Mouse (Mus musculus) MEL (cell line): ENCODE measurements at regions not wholly inside any gene's neighbourhood (a gene's known extent, or its start where the extent isn't known, plus 50 kb on each side); places are given as distances from the start of the nearest gene placed in this dataset.

Experiments
- DNase-seq: peaks from one replicate; pipeline ENCODE4 v3.0.0; 2011; ENCODE audit warnings: low read depth, low spot score
- H3K27ac ChIP-seq: 2 replicates; pipeline ENCODE4 v1.5.1; 2012; ENCODE audit warnings: low read depth, mild to moderate bottlenecking, control low read depth, low read length, moderate library complexity; ENCODE audit not compliant: control insufficient read depth
- H3K27me3 ChIP-seq, 2 experiments: fragments of 150-350 bp in 1 of 2; sonication (generic) in 1 of 2; 2 replicates each; pipeline ENCODE4 v1.6.1; 2012; ENCODE audit warnings: low read length in 2 of 2, mild to moderate bottlenecking in 2 of 2, improper control_type of control experiment in 1 of 2, moderate library complexity in 1 of 2; ENCODE audit not compliant: insufficient read depth in 2 of 2, control insufficient read depth in 1 of 2
- H3K36me3 ChIP-seq, 2 experiments: 2 replicates each; pipeline ENCODE4 v1.6.1; 2012 to 2014; ENCODE audit warnings: low read length in 2 of 2, improper control_type of control experiment in 1 of 2, inconsistent platforms in 1 of 2, mild to moderate bottlenecking in 1 of 2; ENCODE audit not compliant: insufficient read depth in 2 of 2, control insufficient read depth in 1 of 2
- H3K4me1 ChIP-seq, 2 experiments: fragments of 150-350 bp in 1 of 2; sonication (generic) in 1 of 2; 2 replicates each; pipeline ENCODE4 v1.6.1; 2012; ENCODE audit warnings: low read length in 2 of 2, improper control_type of control experiment in 1 of 2, mild to moderate bottlenecking in 1 of 2; ENCODE audit not compliant: insufficient read depth in 2 of 2, control insufficient read depth in 1 of 2
- H3K4me3 ChIP-seq, 2 experiments: fragments of 150-350 bp in 1 of 2; sonication (generic) in 1 of 2; 2 replicates each; pipeline ENCODE4 v1.5.1; 2012; ENCODE audit warnings: low read depth in 2 of 2, low read length in 2 of 2, mild to moderate bottlenecking in 2 of 2, moderate library complexity in 2 of 2, control low read depth in 1 of 2, improper control_type of control experiment in 1 of 2; ENCODE audit not compliant: control insufficient read depth in 1 of 2, insufficient read depth in 1 of 2
- H3K79me2 ChIP-seq: 2 replicates; pipeline ENCODE4 v1.6.1; 2012; ENCODE audit warnings: mild to moderate bottlenecking, low read length, moderate library complexity; ENCODE audit not compliant: control insufficient read depth, poor library complexity, insufficient read depth
- H3K9ac ChIP-seq: 2 replicates; pipeline ENCODE4 v1.6.1; 2012; ENCODE audit warnings: low read depth, mild to moderate bottlenecking, control low read depth, low read length, moderate library complexity; ENCODE audit not compliant: control insufficient read depth, poor library complexity, severe bottlenecking
- H3K9me3 ChIP-seq: fragments of 150-350 bp; sonication (generic); replicated peaks from 2 replicates; pipeline ENCODE4 v1.6.1; 2012; ENCODE audit warnings: mild to moderate bottlenecking, low read length, improper control_type of control experiment, moderate library complexity; ENCODE audit not compliant: insufficient read depth
- BHLHE40 ChIP-seq: IDR thresholded peaks from 2 replicates; pipeline ENCODE4 v1.6.1; 2012; ENCODE audit warnings: low read depth, mild to moderate bottlenecking, inconsistent platforms, low read length, improper control_type of control experiment, borderline replicate concordance
- CHD2 ChIP-seq: IDR thresholded peaks from 2 replicates; pipeline ENCODE4 v1.6.1; 2011; ENCODE audit warnings: low read length, improper control_type of control experiment
- E2F4 ChIP-seq: IDR thresholded peaks from 2 replicates; pipeline ENCODE4 v1.6.1; 2011; ENCODE audit warnings: low read depth, low read length, improper control_type of control experiment, borderline replicate concordance
- EP300 ChIP-seq, 2 experiments: IDR thresholded peaks; 2 replicates each; pipeline ENCODE4 v1.6.1; 2011; ENCODE audit warnings: improper control_type of control experiment in 2 of 2, low read length in 2 of 2, low read depth in 1 of 2, mild to moderate bottlenecking in 1 of 2
- ETS1 ChIP-seq: IDR thresholded peaks from 2 replicates; pipeline ENCODE4 v1.6.1; 2012; ENCODE audit warnings: low read depth, mild to moderate bottlenecking, inconsistent platforms, low read length, improper control_type of control experiment, moderate library complexity
- HCFC1 ChIP-seq: IDR thresholded peaks from 2 replicates; pipeline ENCODE4 v1.6.1; 2012; ENCODE audit warnings: low read depth, mild to moderate bottlenecking, inconsistent platforms, low read length, improper control_type of control experiment, moderate library complexity
- MAFK ChIP-seq: IDR thresholded peaks from 2 replicates; pipeline ENCODE4 v1.6.1; 2011; ENCODE audit warnings: low read depth, mild to moderate bottlenecking, low read length, improper control_type of control experiment, borderline replicate concordance
- MYC ChIP-seq: IDR thresholded peaks from 2 replicates; pipeline ENCODE4 v1.6.1; 2011; ENCODE audit warnings: low read depth, mild to moderate bottlenecking, low read length, improper control_type of control experiment, moderate library complexity
- POLR2AphosphoS2 ChIP-seq: IDR thresholded peaks from 2 replicates; pipeline ENCODE4 v1.6.1; 2011; ENCODE audit warnings: low read length, improper control_type of control experiment
- POLR2AphosphoS5 ChIP-seq: IDR thresholded peaks from 2 replicates; pipeline ENCODE4 v1.6.1; 2012; ENCODE audit warnings: low read depth, borderline replicate concordance, mild to moderate bottlenecking, inconsistent platforms, low read length, moderate library complexity, mixed read lengths
- RAD21 ChIP-seq: IDR thresholded peaks from 2 replicates; pipeline ENCODE4 v1.6.1; 2011; ENCODE audit warnings: mild to moderate bottlenecking, low read depth, low read length, improper control_type of control experiment
- TCF12 ChIP-seq: IDR thresholded peaks from 2 replicates; pipeline ENCODE4 v1.6.1; 2014; ENCODE audit warnings: low read depth, mild to moderate bottlenecking, inconsistent platforms, low read length, improper control_type of control experiment, moderate library complexity
- USF2 ChIP-seq, 2 experiments: IDR thresholded peaks; 2 replicates each; pipeline ENCODE4 v1.6.1; 2011 to 2012; ENCODE audit warnings: improper control_type of control experiment in 2 of 2, low read length in 2 of 2, borderline replicate concordance in 1 of 2, inconsistent platforms in 1 of 2, low read depth in 1 of 2, mild to moderate bottlenecking in 1 of 2; ENCODE audit not compliant: insufficient read depth in 1 of 2

GRCm38 (mm10) chr7:78994134-78994533 lies 59.1 kb upstream of the Acan start:
- H3K36me3 ChIP-seq = no peaks in the 10 kb centered on the region
- H3K27me3 ChIP-seq = peaks cover 0 to 6% of the 10 kb centered on the region in 2 experiments; a peak in 3 of 4 replicates
- H3K79me2 ChIP-seq = no peaks in the 10 kb centered on the region
- peaks cover 0 to 2% of the 10 kb centered on the region in 2 experiments; a peak in 1 of 4 replicates for H3K4me1 ChIP-seq
- TF ChIP-seq USF2 (IDR thresholded peaks at IDR 0.05; ENCODE audit: borderline replicate concordance in 1 of 2, insufficient read depth in 1 of 2, low read depth in 1 of 2, low read length in 2 of 2) (no peak), MAFK (0 out of 2 replicates have a peak, but pooled peaks have one; percentile 30), POLR2AphosphoS2 (no peak), BHLHE40 (no peak)
- DNase-seq = no peak
- no peak overlapping the region for H3K9ac ChIP-seq
- H3K9me3 ChIP-seq = no peaks in the 10 kb centered on the region
- no peak overlapping the region for H3K4me3 ChIP-seq
- no peak overlapping the region for H3K27ac ChIP-seq

GRCm38 (mm10) chr7:78995034-78995433 lies 58.2 kb upstream of the Acan start:
- H3K4me3 ChIP-seq = no peak overlapping the region
- TF ChIP-seq HCFC1 = no peak
- TF ChIP-seq RAD21 = no peak
- TF ChIP-seq MYC = no peak
- no peak for DNase-seq

GRCm38 (mm10) chr7:78995820-78996219 lies 57.5 kb upstream of the Acan start:
- Histone ChIP-seq H3K79me2 (no peaks in the 10 kb centered on the region), H3K4me3 (no peak overlapping the region), H3K9ac (no peak overlapping the region), H3K27ac (no peak overlapping the region), H3K4me1 (peaks cover 0 to 2% of the 10 kb centered on the region in 2 experiments; a peak in 1 of 4 replicates), H3K36me3 (no peaks in the 10 kb centered on the region), H3K9me3 (no peaks in the 10 kb centered on the region), H3K27me3 (peaks cover 0 to 6% of the 10 kb centered on the region in 2 experiments; a peak in 3 of 4 replicates)
- no peak for TF ChIP-seq CHD2
- peak in 1 of 2 experiments; percentile 35; a peak in 2 of 4 replicates for TF ChIP-seq EP300 (IDR thresholded peaks at IDR 0.05; ENCODE audit: low read depth in 1 of 2, low read length in 2 of 2)
- TF ChIP-seq TCF12 = peak; percentile 25; the same call in 1 of the 2 replicates
- peak; percentile 78 for TF ChIP-seq ETS1
- no peak for TF ChIP-seq E2F4
- no peak for TF ChIP-seq POLR2AphosphoS5
- peak; percentile 11 for DNase-seq

More at GRCm38 (mm10) chr7:78995034-78995433, 58.2 kb upstream of the Acan start:
- no peaks in the 10 kb centered on the region for H3K9me3 ChIP-seq
- H3K27me3 ChIP-seq = peaks cover 0 to 6% of the 10 kb centered on the region in 2 experiments; a peak in 3 of 4 replicates
- H3K9ac ChIP-seq = no peak overlapping the region
- no peak overlapping the region for H3K27ac ChIP-seq
- H3K79me2 ChIP-seq = no peaks in the 10 kb centered on the region
- no peaks in the 10 kb centered on the region for H3K36me3 ChIP-seq
- peaks cover 0 to 2% of the 10 kb centered on the region in 2 experiments; a peak in 1 of 4 replicates for H3K4me1 ChIP-seq
